Mouse (Mus musculus) erythroblast, embryonic 14.5 days (primary cell): ENCODE measurements around the gene Dqx1.

Experiments
- GATA1 ChIP-seq: IDR thresholded peaks from 2 replicates; pipeline ENCODE4 v1.6.1; 2012; ENCODE audit warnings: low read length, inconsistent platforms, mixed read lengths
- TAL1 ChIP-seq: IDR thresholded peaks from 3 replicates; pipeline ENCODE4 v1.6.1; 2012; ENCODE audit warnings: low read length, inconsistent platforms, mixed read lengths

DNA sequence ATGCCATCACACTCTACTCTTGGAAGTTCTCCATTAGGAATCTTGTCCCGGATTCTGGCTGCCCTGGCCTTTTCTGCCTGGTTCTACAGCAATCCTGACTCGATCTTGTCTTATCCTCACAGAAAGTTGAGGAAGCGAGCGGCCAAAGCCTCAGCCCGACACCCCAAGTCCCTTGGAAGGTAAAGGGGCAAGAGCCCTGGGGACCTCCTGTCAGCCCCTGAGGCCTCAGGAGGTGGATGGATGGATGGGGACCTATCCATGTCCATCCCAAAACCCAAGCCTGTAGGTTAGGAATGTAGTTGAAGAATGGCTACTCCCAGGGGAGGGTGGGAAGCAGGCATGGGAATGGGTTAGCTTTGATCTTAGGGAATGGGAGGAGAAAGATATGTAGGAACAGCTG lies 13.7 kb upstream of the Dqx1 start:
- TF ChIP-seq GATA1 = no peak
- TF ChIP-seq TAL1 = no peak
